Mouse (Mus musculus): Measurements from ENCODE around the gene Rps21. TPM values are rescaled to one million over a fixed set of nuclear protein-coding genes. Genes with fewer than 3 reads are reported as not detected.

The Rps21 gene
- polyA plus RNA-seq, 1 experiment from 2014 or later, result 320 TPM

DNA sequence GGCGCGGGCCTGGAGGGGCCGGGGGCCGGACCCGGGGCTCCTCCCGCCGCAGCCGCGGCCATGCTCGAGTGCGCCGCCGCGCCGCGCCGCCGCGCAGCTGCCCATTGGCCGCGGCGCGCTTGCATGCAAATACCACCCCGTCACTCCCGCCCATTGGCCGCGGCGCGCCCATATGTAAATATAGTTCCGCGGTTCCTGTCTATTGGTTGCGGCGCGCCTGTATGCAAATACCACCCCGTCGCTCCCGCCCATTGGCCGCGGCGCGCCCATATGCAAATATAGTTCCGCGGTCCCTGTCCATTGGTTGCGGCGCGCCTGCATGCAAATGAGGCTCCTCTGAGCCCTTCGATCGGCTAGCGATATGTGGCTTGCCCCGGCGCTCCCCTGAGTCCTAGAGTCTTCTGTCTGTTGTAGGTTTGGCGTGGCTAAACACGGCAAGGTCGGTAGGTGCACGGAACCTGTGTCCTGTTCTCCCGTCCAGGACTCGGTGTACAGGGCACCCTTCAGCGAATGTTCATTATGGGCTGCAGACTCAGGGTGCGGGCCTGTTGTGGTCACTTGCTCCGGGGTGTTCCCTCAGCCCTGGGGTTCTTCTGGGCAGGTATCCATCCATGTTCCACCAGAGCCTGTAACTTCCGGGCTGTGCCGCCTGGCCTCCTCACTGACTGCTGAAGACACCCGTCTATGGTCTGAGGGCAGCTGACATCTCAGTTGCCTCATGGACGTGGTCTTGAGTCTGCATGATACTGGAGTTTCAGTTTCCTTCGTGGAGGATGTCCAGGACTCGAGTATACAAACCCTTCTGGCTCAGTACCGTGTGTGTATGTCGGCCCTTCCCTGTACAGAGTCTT, 16.4 kb downstream of the Rps21 start, which contains the start of gene Cables2:
Gene Cables2 (minus strand): TSS at position 103 of the 851 bp plus-strand sequence.
- Histone ChIP-seq H3K36me3 (replicated peaks) (0 out of 2 replicates have a peak, but pooled peaks cover 9% of the 10 kb centered on the region), H3K4me2 (peak within 1 kb of the TSS; percentile 98), H3K4me1 (replicated peaks) (peaks cover 64% of the 10 kb centered on the region), H3K4me3 (replicated peaks) (peak within 1 kb of the TSS; percentile 82), H3K9me3 (replicated peaks) (no peaks in the 10 kb centered on the region), H3K9ac (peak within 1 kb of the TSS; percentile 91), H3K27me3 (peaks cover 11% of the 10 kb centered on the region; the same call in 1 of the 2 replicates), H3K27ac (replicated peaks) (peak within 1 kb of the TSS; percentile 82)
- 4% methylated on average over 67 of the region's 68 CpGs for WGBS (ENCODE audit: insufficient replicate concordance)
- peak; percentile 94 for ATAC-seq (ENCODE audit: insufficient read depth)

GRCm38 (mm10) chr2:180274523-180274922, 17.3 kb downstream of the Rps21 start:
- WGBS (ENCODE audit: insufficient replicate concordance), result 64% methylated on average over 2 of the region's 2 CpGs
- ATAC-seq (ENCODE audit: insufficient read depth), result no peak
- H3K4me3 ChIP-seq (replicated peaks), result no peak overlapping the region
- H3K4me2 ChIP-seq, result peak overlapping the region; percentile 77
- 0 out of 2 replicates have a peak, but pooled peaks cover 5% of the 10 kb centered on the region for H3K36me3 ChIP-seq (replicated peaks)
- H3K9ac ChIP-seq, result no peak overlapping the region
- no peak overlapping the region for H3K27ac ChIP-seq (replicated peaks)
- peaks cover 11% of the 10 kb centered on the region; the same call in 1 of the 2 replicates for H3K27me3 ChIP-seq
- H3K9me3 ChIP-seq (replicated peaks), result no peaks in the 10 kb centered on the region
- H3K4me1 ChIP-seq (replicated peaks), result peaks cover 64% of the 10 kb centered on the region

DNA sequence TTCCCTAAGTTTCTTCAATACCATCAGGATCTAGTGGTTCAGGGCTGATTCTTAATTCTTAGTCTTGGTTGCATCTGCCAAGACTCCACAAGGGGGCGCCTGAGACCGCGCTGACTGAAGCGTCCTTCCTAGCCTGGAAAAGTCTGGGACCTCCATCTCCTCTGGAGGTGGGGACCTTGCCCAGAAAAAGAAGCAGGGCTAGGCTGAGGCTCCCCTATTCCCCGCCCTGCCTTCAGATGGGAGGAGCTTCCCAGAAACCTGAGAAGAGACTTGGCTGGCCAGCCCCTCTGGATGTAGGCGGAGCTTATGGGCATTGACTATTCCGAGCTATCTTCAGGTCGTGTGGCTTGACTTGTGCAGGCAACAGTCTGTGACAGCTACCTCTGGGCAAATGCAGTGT, 18.7 kb downstream of the Rps21 start:
- under 1% methylated on average over 8 of the region's 8 CpGs for WGBS (ENCODE audit: insufficient replicate concordance)
- Histone ChIP-seq H3K9ac (no peak overlapping the region), H3K9me3 (replicated peaks) (no peaks in the 10 kb centered on the region), H3K36me3 (replicated peaks) (no peaks in the 10 kb centered on the region), H3K4me1 (replicated peaks) (peaks cover 56% of the 10 kb centered on the region), H3K4me2 (peak overlapping the region; percentile 61), H3K27me3 (peaks cover 11% of the 10 kb centered on the region; the same call in 1 of the 2 replicates), H3K27ac (replicated peaks) (no peak overlapping the region), H3K4me3 (replicated peaks) (no peak overlapping the region)
- no peak for ATAC-seq (ENCODE audit: insufficient read depth)

- no peak for ATAC-seq (ENCODE audit: insufficient read depth)
- H3K4me1 ChIP-seq (replicated peaks), result peaks cover 50% of the 10 kb centered on the region
- 0 out of 2 replicates have a peak overlapping the region, but pooled peaks have one; percentile 2 for H3K4me3 ChIP-seq (replicated peaks)
- H3K9me3 ChIP-seq (replicated peaks), result no peaks in the 10 kb centered on the region
- H3K27me3 ChIP-seq, result peaks cover 11% of the 10 kb centered on the region; the same call in 1 of the 2 replicates
- 11% methylated on average over 4 of the region's 4 CpGs for WGBS (ENCODE audit: insufficient replicate concordance)
- H3K27ac ChIP-seq (replicated peaks), result 0 out of 2 replicates have a peak overlapping the region, but pooled peaks have one; percentile 10
- H3K9ac ChIP-seq, result 0 out of 2 replicates have a peak overlapping the region, but pooled peaks have one; percentile 13
- peak overlapping the region; percentile 61 for H3K4me2 ChIP-seq
- H3K36me3 ChIP-seq (replicated peaks), result no peaks in the 10 kb centered on the region
Measured at GRCm38 (mm10) chr2:180276385-180276784, 19.2 kb downstream of the Rps21 start.

GRCm38 (mm10) chr2:180276851-180277259, 19.7 kb downstream of the Rps21 start:
- peak overlapping the region; percentile 29; the same call in 1 of the 2 replicates for H3K4me3 ChIP-seq (replicated peaks)
- H3K4me1 ChIP-seq (replicated peaks), result peaks cover 46% of the 10 kb centered on the region
- peak overlapping the region; percentile 61 for H3K4me2 ChIP-seq
- ATAC-seq (ENCODE audit: insufficient read depth), result no peak
- H3K9ac ChIP-seq, result 0 out of 2 replicates have a peak overlapping the region, but pooled peaks have one; percentile 13
- H3K9me3 ChIP-seq (replicated peaks), result no peaks in the 10 kb centered on the region
- H3K36me3 ChIP-seq (replicated peaks), result no peaks in the 10 kb centered on the region
- peak overlapping the region; percentile 10; the same call in 1 of the 2 replicates for H3K27ac ChIP-seq (replicated peaks)
- H3K27me3 ChIP-seq, result peaks cover 11% of the 10 kb centered on the region; the same call in 1 of the 2 replicates
- WGBS (ENCODE audit: insufficient replicate concordance), result 3% methylated on average over 8 of the region's 8 CpGs

GRCm38 (mm10) chr2:180277773-180278320, 20.7 kb downstream of the Rps21 start:
- no peaks in the 10 kb centered on the region for H3K9me3 ChIP-seq (replicated peaks)
- ATAC-seq (ENCODE audit: insufficient read depth), result no peak
- no peaks in the 10 kb centered on the region for H3K36me3 ChIP-seq (replicated peaks)
- peaks cover 11% of the 10 kb centered on the region; the same call in 1 of the 2 replicates for H3K27me3 ChIP-seq
- 63% methylated on average over 8 of the region's 8 CpGs for WGBS (ENCODE audit: insufficient replicate concordance)
- no peak overlapping the region for H3K4me2 ChIP-seq
- H3K27ac ChIP-seq (replicated peaks), result no peak overlapping the region
- H3K4me3 ChIP-seq (replicated peaks), result no peak overlapping the region
- no peak overlapping the region for H3K9ac ChIP-seq
- peaks cover 36% of the 10 kb centered on the region for H3K4me1 ChIP-seq (replicated peaks)

- WGBS (ENCODE audit: insufficient replicate concordance), result 58% methylated on average over 8 of the region's 8 CpGs
Measured at GRCm38 (mm10) chr2:180279321-180279720, 22.1 kb downstream of the Rps21 start.

GRCm38 (mm10) chr2:180288966-180289365, 31.8 kb downstream of the Rps21 start:
- ATAC-seq (ENCODE audit: insufficient read depth), result no peak
- no peak overlapping the region for H3K4me3 ChIP-seq (replicated peaks)
- H3K27me3 ChIP-seq, result no peaks in the 10 kb centered on the region
- no peaks in the 10 kb centered on the region for H3K4me1 ChIP-seq (replicated peaks)
- no peak overlapping the region for H3K9ac ChIP-seq
- no peak overlapping the region for H3K27ac ChIP-seq (replicated peaks)
- no peaks in the 10 kb centered on the region for H3K9me3 ChIP-seq (replicated peaks)
- 50% methylated on average over 11 of the region's 11 CpGs for WGBS (ENCODE audit: insufficient replicate concordance)
- H3K4me2 ChIP-seq, result no peak overlapping the region
- H3K36me3 ChIP-seq (replicated peaks), result no peaks in the 10 kb centered on the region

More at GRCm38 (mm10) chr2:180279321-180279720, 22.1 kb downstream of the Rps21 start:
- no peak overlapping the region for H3K9ac ChIP-seq
- H3K27me3 ChIP-seq, result peaks cover 16% of the 10 kb centered on the region; the same call in 1 of the 2 replicates
- ATAC-seq (ENCODE audit: insufficient read depth), result no peak
- H3K4me3 ChIP-seq (replicated peaks), result no peak overlapping the region
- peaks cover 27% of the 10 kb centered on the region for H3K4me1 ChIP-seq (replicated peaks)
- no peak overlapping the region for H3K27ac ChIP-seq (replicated peaks)
- H3K36me3 ChIP-seq (replicated peaks), result no peaks in the 10 kb centered on the region
- no peak overlapping the region for H3K4me2 ChIP-seq
- H3K9me3 ChIP-seq (replicated peaks), result no peaks in the 10 kb centered on the region

DNA sequence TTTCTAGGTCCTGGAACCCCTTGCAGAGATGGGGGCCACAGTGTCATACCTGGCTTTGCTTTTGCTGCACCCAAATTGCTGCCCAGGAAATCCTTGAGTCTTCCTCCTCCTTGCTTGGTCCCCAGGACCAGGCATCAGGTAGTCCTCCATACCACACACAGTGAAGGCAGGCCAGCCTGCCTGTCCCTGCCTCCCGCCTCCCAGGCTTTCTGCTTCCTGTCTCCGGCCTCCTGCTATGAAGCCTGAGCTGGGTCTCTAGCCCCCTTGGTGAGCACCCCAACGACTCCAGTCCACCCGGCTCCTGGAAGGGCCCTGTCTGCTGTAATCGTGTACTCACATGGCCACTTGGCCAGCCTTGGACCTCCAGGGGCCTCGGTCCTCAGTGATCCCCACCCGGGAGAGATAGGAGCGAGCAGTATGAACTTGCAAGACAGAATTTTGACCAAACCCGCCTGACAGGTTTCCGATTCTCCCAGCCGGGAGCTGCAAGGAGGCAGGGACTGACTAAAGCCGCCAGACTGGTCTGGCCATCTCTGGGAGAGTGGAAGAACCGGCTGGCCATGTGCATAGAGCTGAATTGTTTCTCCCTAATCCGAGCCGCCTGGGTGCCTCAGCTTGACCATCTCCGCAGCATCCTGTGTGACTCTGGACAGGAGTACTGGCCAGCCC, 32.4 kb downstream of the Rps21 start, which contains the start of gene Rbbp8nl:
Gene Rbbp8nl (minus strand): TSS at position 440 of the 669 bp plus-strand sequence.
- Histone ChIP-seq H3K4me2 (no peak within 1 kb of the TSS), H3K9ac (no peak within 1 kb of the TSS), H3K36me3 (replicated peaks) (no peaks in the 10 kb centered on the region), H3K4me1 (replicated peaks) (no peaks in the 10 kb centered on the region), H3K27me3 (no peaks in the 10 kb centered on the region), H3K27ac (replicated peaks) (no peak within 1 kb of the TSS), H3K4me3 (replicated peaks) (no peak within 1 kb of the TSS), H3K9me3 (replicated peaks) (no peaks in the 10 kb centered on the region)
- WGBS (ENCODE audit: insufficient replicate concordance), result 50% methylated on average over 16 of the region's 16 CpGs
- ATAC-seq (ENCODE audit: insufficient read depth), result no peak

- H3K9ac ChIP-seq, result no peak overlapping the region
- 31% methylated on average over 6 of the region's 6 CpGs for WGBS (ENCODE audit: insufficient replicate concordance)
Measured at GRCm38 (mm10) chr2:180290503-180290902, 33.3 kb downstream of the Rps21 start.

More at GRCm38 (mm10) chr2:180290503-180290902, 33.3 kb downstream of the Rps21 start:
- no peaks in the 10 kb centered on the region for H3K27me3 ChIP-seq
- H3K27ac ChIP-seq (replicated peaks), result no peak overlapping the region
- H3K4me3 ChIP-seq (replicated peaks), result no peak overlapping the region
- H3K36me3 ChIP-seq (replicated peaks), result no peaks in the 10 kb centered on the region
- no peaks in the 10 kb centered on the region for H3K9me3 ChIP-seq (replicated peaks)
- no peaks in the 10 kb centered on the region for H3K4me1 ChIP-seq (replicated peaks)
- no peak for ATAC-seq (ENCODE audit: insufficient read depth)
- H3K4me2 ChIP-seq, result no peak overlapping the region

Data from liver, embryonic 15.5 days (tissue).